Mouse (Mus musculus) liver, adult 2 months (tissue): ENCODE measurements around the gene Galt.

Experiments used
- CTCF ChIP-seq: fragments of 200-500 bp; IDR thresholded peaks from 2 replicates; pipeline ENCODE4 v1.5.1; 2011; ENCODE audit warnings: low read depth, low read length, control low read depth
- POLR2A ChIP-seq: fragments of 200-500 bp; IDR thresholded peaks from 2 replicates; pipeline ENCODE4 v1.6.1; 2011; ENCODE audit warnings: low read length, control low read depth; ENCODE audit not compliant: insufficient read depth; ENCODE audit errors: extremely low read depth

GRCm38 (mm10) chr4:41710229-41710628 is 44.8 kb upstream of the Galt start:
- TF ChIP-seq CTCF (0 out of 2 replicates have a peak, but pooled peaks have one; percentile 15), POLR2A (no peak)
